Mouse (Mus musculus) neural tube, embryonic 15.5 days (tissue): ENCODE measurements around the gene Olfr1265. TPM values are rescaled to one million over a fixed set of nuclear protein-coding genes. Genes with fewer than 3 reads are reported as not detected.

Experiments
- ATAC-seq: fragments of 200-750 bp; cut with Nextera tagmentation; 2 replicates; pipeline ENCODE4 v1.8.0; 2017; ENCODE audit warnings: mild to moderate bottlenecking, moderate TSS enrichment, moderate library complexity; ENCODE audit not compliant: low FRiP score
- H3K27ac ChIP-seq: fragments of 300-500 bp; sonication (generic); replicated peaks from 2 replicates; pipeline ENCODE4 v1.5.1; 2015; ENCODE audit warnings: mild to moderate bottlenecking, inconsistent platforms
- H3K27me3 ChIP-seq: fragments of 300-500 bp; sonication (generic); replicated peaks from 2 replicates; pipeline ENCODE4 v1.6.1; 2015; ENCODE audit warnings: inconsistent platforms
- H3K36me3 ChIP-seq: fragments of 300-500 bp; sonication (generic); 2 replicates; pipeline ENCODE4 v1.6.1; 2015; ENCODE audit warnings: inconsistent platforms
- H3K4me1 ChIP-seq: fragments of 300-500 bp; sonication (generic); 2 replicates; pipeline ENCODE4 v1.6.1; 2015; ENCODE audit warnings: inconsistent platforms
- H3K4me2 ChIP-seq: fragments of 300-500 bp; sonication (generic); 2 replicates; pipeline ENCODE4 v1.6.1; 2015; ENCODE audit warnings: inconsistent platforms, mild to moderate bottlenecking, moderate library complexity
- H3K4me3 ChIP-seq: fragments of 300-500 bp; sonication (generic); replicated peaks from 2 replicates; pipeline ENCODE4 v1.5.1; 2015; ENCODE audit warnings: mild to moderate bottlenecking, inconsistent platforms
- H3K9ac ChIP-seq: fragments of 300-500 bp; sonication (generic); replicated peaks from 2 replicates; pipeline ENCODE4 v1.6.1; 2015; ENCODE audit warnings: mild to moderate bottlenecking, inconsistent platforms
- H3K9me3 ChIP-seq: fragments of 300-500 bp; sonication (generic); replicated peaks from 2 replicates; pipeline ENCODE4 v1.6.1; 2016; ENCODE audit warnings: inconsistent platforms
- WGBS: fragments of 180-500 bp; shearing (Covaris S2); methylation state at CpG from one replicate; pipeline ENCODE4 v1.1.7; 2015; ENCODE audit warnings: mixed read lengths; 5-methylcytosine and 5-hydroxymethylcytosine counted together
- polyA plus RNA-seq: library from polyadenylated mRNA; unstranded; fragments of >200 nt; fragmentation: Nextera tagmentation; extraction: Ambion mirVana; gene quantifications from 2 replicates; pipeline ENCODE4 v1.2.1, GENCODE M21; 2015

Olfr1265 gene
- not detected in 2 replicates for polyA plus RNA-seq

- Histone ChIP-seq H3K4me3 (no peak within 1 kb of the TSS), H3K4me2 (no peak within 1 kb of the TSS), H3K9me3 (no peaks in the 10 kb centered on the region), H3K36me3 (no peaks in the 10 kb centered on the region), H3K9ac (no peak within 1 kb of the TSS), H3K4me1 (no peaks in the 10 kb centered on the region), H3K27me3 (no peaks in the 10 kb centered on the region), H3K27ac (no peak within 1 kb of the TSS)
- ATAC-seq, result no peak
Observed at GRCm38 (mm10) chr2:90035037-90035436, at the start of gene Olfr1265. TSS of gene Olfr1265 (plus strand) at chr2:90035337.

- no peaks in the 10 kb centered on the region for H3K4me1 ChIP-seq
- no peak within 1 kb of the TSS for H3K9ac ChIP-seq
- no peak for ATAC-seq
- no peak within 1 kb of the TSS for H3K27ac ChIP-seq
- no peak within 1 kb of the TSS for H3K4me2 ChIP-seq
- H3K36me3 ChIP-seq, result no peaks in the 10 kb centered on the region
- no peaks in the 10 kb centered on the region for H3K9me3 ChIP-seq
- no peak within 1 kb of the TSS for H3K4me3 ChIP-seq
- H3K27me3 ChIP-seq, result no peaks in the 10 kb centered on the region
Observed at GRCm38 (mm10) chr2:89990921-89991320, 44.2 kb upstream of the Olfr1265 start, which contains the start of gene Olfr1261. TSS of gene Olfr1261 (plus strand) at chr2:89991221.

- no peak within 1 kb of the TSS for H3K27ac ChIP-seq
- H3K4me3 ChIP-seq, result no peak within 1 kb of the TSS
- no peak for ATAC-seq
- H3K4me2 ChIP-seq, result no peak within 1 kb of the TSS
- no peaks in the 10 kb centered on the region for H3K36me3 ChIP-seq
- H3K4me1 ChIP-seq, result no peaks in the 10 kb centered on the region
- H3K27me3 ChIP-seq, result no peaks in the 10 kb centered on the region
- H3K9ac ChIP-seq, result no peak within 1 kb of the TSS
- no peaks in the 10 kb centered on the region for H3K9me3 ChIP-seq
Observed at GRCm38 (mm10) chr2:89999845-90000244, 35.3 kb upstream of the Olfr1265 start, which contains the start of gene Olfr1262. TSS of gene Olfr1262 (plus strand) at chr2:90000145.

- Histone ChIP-seq H3K4me2 (no peak within 1 kb of the TSS), H3K9ac (no peak within 1 kb of the TSS), H3K4me1 (no peaks in the 10 kb centered on the region), H3K27ac (no peak within 1 kb of the TSS), H3K27me3 (no peaks in the 10 kb centered on the region), H3K36me3 (no peaks in the 10 kb centered on the region), H3K9me3 (no peaks in the 10 kb centered on the region), H3K4me3 (no peak within 1 kb of the TSS)
- WGBS, result 78% methylated on average over 2 of the region's 2 CpGs
- ATAC-seq, result no peak
Observed at GRCm38 (mm10) chr2:90011831-90012230, 23.3 kb upstream of the Olfr1265 start, which contains the start of gene Olfr1263. TSS of gene Olfr1263 (plus strand) at chr2:90012131.

- no peak within 1 kb of the TSS for H3K9ac ChIP-seq
- H3K27ac ChIP-seq, result no peak within 1 kb of the TSS
- no peak within 1 kb of the TSS for H3K4me3 ChIP-seq
- no peak for ATAC-seq
- 84% methylated on average over 2 of the region's 2 CpGs for WGBS
- H3K4me2 ChIP-seq, result no peak within 1 kb of the TSS
- H3K9me3 ChIP-seq, result no peaks in the 10 kb centered on the region
- H3K36me3 ChIP-seq, result no peaks in the 10 kb centered on the region
- no peaks in the 10 kb centered on the region for H3K4me1 ChIP-seq
- H3K27me3 ChIP-seq, result no peaks in the 10 kb centered on the region
Observed at GRCm38 (mm10) chr2:90025477-90025876, 9.7 kb upstream of the Olfr1265 start, which contains the start of gene Olfr1264. TSS of gene Olfr1264 (minus strand) at chr2:90025577.

GRCm38 (mm10) chr2:90063494-90063893, 28.4 kb downstream of the Olfr1265 start, which contains the start of gene Olfr140:
TSS of gene Olfr140 (minus strand) at chr2:90063594.
- Histone ChIP-seq H3K36me3 (no peaks in the 10 kb centered on the region), H3K9ac (no peak within 1 kb of the TSS), H3K27ac (no peak within 1 kb of the TSS), H3K27me3 (no peaks in the 10 kb centered on the region), H3K4me1 (no peaks in the 10 kb centered on the region), H3K4me3 (no peak within 1 kb of the TSS), H3K9me3 (no peaks in the 10 kb centered on the region), H3K4me2 (no peak within 1 kb of the TSS)
- ATAC-seq, result no peak

GRCm38 (mm10) chr2:90070065-90070464, 34.9 kb downstream of the Olfr1265 start:
- Histone ChIP-seq H3K9me3 (no peaks in the 10 kb centered on the region), H3K4me3 (no peak overlapping the region), H3K4me1 (no peaks in the 10 kb centered on the region), H3K27me3 (no peaks in the 10 kb centered on the region), H3K9ac (no peak overlapping the region), H3K4me2 (no peak overlapping the region), H3K27ac (no peak overlapping the region), H3K36me3 (no peaks in the 10 kb centered on the region)
- ATAC-seq, result no peak
- 78% methylated on average over 2 of the region's 2 CpGs for WGBS

Other genes starting within 250 kb of the Olfr1265 start
- not detected in 2 replicates for gene Olfr1254, start 241.7 kb upstream of the Olfr1265 start, polyA plus RNA-seq
- not detected in 2 replicates for gene Olfr1255, start 223.3 kb upstream of the Olfr1265 start, polyA plus RNA-seq
- gene Olfr1256, start 193.8 kb upstream of the Olfr1265 start, polyA plus RNA-seq, result not detected in 2 replicates
- gene Olfr48, start 187.1 kb upstream of the Olfr1265 start, polyA plus RNA-seq, result 0.29 TPM in 1 of 2 replicates, not detected in the other
- gene Olfr1257, start 156.9 kb upstream of the Olfr1265 start, polyA plus RNA-seq, result not detected in 2 replicates
- gene Olfr1258, start 108.0 kb upstream of the Olfr1265 start, polyA plus RNA-seq, result not detected in 2 replicates
- not detected in 2 replicates for gene Olfr1259, start 86.7 kb upstream of the Olfr1265 start, polyA plus RNA-seq
- not detected in 2 replicates for gene Olfr1260, start 61.0 kb upstream of the Olfr1265 start, polyA plus RNA-seq
- gene Olfr1261, start 44.1 kb upstream of the Olfr1265 start, polyA plus RNA-seq, result not detected in 2 replicates
- gene Olfr1262, start 35.2 kb upstream of the Olfr1265 start, polyA plus RNA-seq, result not detected in 2 replicates
- gene Olfr1263, start 23.2 kb upstream of the Olfr1265 start, polyA plus RNA-seq, result not detected in 2 replicates
- not detected in 2 replicates for gene Olfr1264, start 9.8 kb upstream of the Olfr1265 start, polyA plus RNA-seq
- gene Olfr140, start 28.3 kb downstream of the Olfr1265 start, polyA plus RNA-seq, result not detected in 2 replicates
- not detected in 2 replicates for gene Olfr1269, start 86.1 kb downstream of the Olfr1265 start, polyA plus RNA-seq
- gene Olfr32, start 107.0 kb downstream of the Olfr1265 start, polyA plus RNA-seq, result not detected in 2 replicates
- gene Olfr1270, start 117.8 kb downstream of the Olfr1265 start, polyA plus RNA-seq, result not detected in 2 replicates
- gene Olfr1506, start 189.2 kb downstream of the Olfr1265 start, polyA plus RNA-seq, result not detected in 2 replicates
- gene Olfr142, start 222.3 kb downstream of the Olfr1265 start, polyA plus RNA-seq, result not detected in 2 replicates
- not detected in 2 replicates for gene Olfr1271, start 235.7 kb downstream of the Olfr1265 start, polyA plus RNA-seq